Mouse (Mus musculus) liver, embryonic 14.5 days (tissue): ENCODE results near the gene Pxylp1. TPM values are rescaled to one million over a fixed set of nuclear protein-coding genes. Genes with fewer than 3 reads are reported as not detected.

ENCODE experiments used
- ATAC-seq: fragments of 200-750 bp; cut with Nextera tagmentation; 2 replicates; pipeline ENCODE4 v1.8.0; 2017; ENCODE audit warnings: moderate number of reproducible peaks, mild to moderate bottlenecking, moderate library complexity; ENCODE audit not compliant: insufficient read depth
- DNase-seq, 3 experiments: peaks; one replicate each; pipeline ENCODE4 v3.0.0-alpha.2; 2012 to 2013; ENCODE audit warnings: low read depth in 3 of 3, low spot score in 3 of 3
- H3K27ac ChIP-seq: fragments of 300-500 bp; sonication (generic); 2 replicates; pipeline ENCODE4 v1.5.1; 2014; ENCODE audit warnings: moderate library complexity, mild to moderate bottlenecking, control low read depth, inconsistent platforms
- H3K27me3 ChIP-seq: fragments of 300-500 bp; sonication (generic); 2 replicates; pipeline ENCODE4 v1.6.1; 2014; ENCODE audit warnings: mild to moderate bottlenecking, low read length, moderate library complexity; ENCODE audit not compliant: control insufficient read depth, insufficient read depth
- H3K36me3 ChIP-seq: fragments of 300-500 bp; sonication (generic); replicated peaks from 2 replicates; pipeline ENCODE4 v1.6.1; 2014; ENCODE audit warnings: low read depth; ENCODE audit not compliant: control insufficient read depth, insufficient read depth
- H3K4me1 ChIP-seq, 2 experiments: fragments of 200-500 bp in 1 of 2; fragments of 300-500 bp in 1 of 2; sonication (generic) in 1 of 2; replicated peaks; 2 replicates each; pipeline ENCODE4 v1.6.1; 2012 to 2014; ENCODE audit warnings: antibody characterized with exemption in 1 of 2, inconsistent platforms in 1 of 2, low read length in 1 of 2; ENCODE audit not compliant: control insufficient read depth in 2 of 2, insufficient read depth in 2 of 2
- H3K4me2 ChIP-seq: fragments of 300-500 bp; sonication (generic); 2 replicates; pipeline ENCODE4 v1.6.1; 2014; ENCODE audit warnings: low read depth, mild to moderate bottlenecking, control low read depth, moderate library complexity
- H3K4me3 ChIP-seq, 2 experiments: fragments of 200-500 bp in 1 of 2; fragments of 300-500 bp in 1 of 2; sonication (generic) in 1 of 2; 2 replicates each; pipeline ENCODE4 v1.5.1; 2012 to 2014; ENCODE audit warnings: low read depth in 2 of 2, low read length in 2 of 2, mild to moderate bottlenecking in 2 of 2, control low read depth in 1 of 2, inconsistent platforms in 1 of 2, moderate library complexity in 1 of 2; ENCODE audit not compliant: insufficient read depth in 1 of 2
- H3K9ac ChIP-seq: fragments of 300-500 bp; sonication (generic); replicated peaks from 2 replicates; pipeline ENCODE4 v1.6.1; 2014; ENCODE audit warnings: mild to moderate bottlenecking, control low read depth, moderate library complexity
- H3K9me3 ChIP-seq: fragments of 300-500 bp; sonication (generic); 2 replicates; pipeline ENCODE4 v1.6.1; 2016; ENCODE audit warnings: low read length, mixed read lengths; ENCODE audit not compliant: control insufficient read depth
- CTCF ChIP-seq: IDR thresholded peaks from 2 replicates; pipeline ENCODE4 v1.5.1; 2016; ENCODE audit warnings: antibody characterized with exemption, low read depth, control low read depth
- EP300 ChIP-seq: IDR thresholded peaks from 2 replicates; pipeline ENCODE4 v1.6.1; 2016; ENCODE audit warnings: antibody characterized with exemption, low read depth
- WGBS: fragments of 180-500 bp; shearing (Covaris S2); extraction: QIAGEN DNeasy Blood & Tissue Kit; methylation state at CpG from one replicate; pipeline ENCODE4 v1.1.7; 2014; ENCODE audit not compliant: insufficient replicate concordance; 5-methylcytosine and 5-hydroxymethylcytosine counted together
- polyA plus RNA-seq, 2 experiments: library from polyadenylated mRNA; depleted of rRNA in 1 of 2; stranded (reverse) in 1 of 2; unstranded in 1 of 2; fragments of >200 nt; fragmentation: Nextera tagmentation in 1 of 2; extraction: Ambion mirVana in 1 of 2; gene quantifications; 2 replicates each; pipeline versions ENCODE4 v1.2.1 to v1.2.3; 2012 to 2014

The Pxylp1 gene
- polyA plus RNA-seq, 2 experiments: 1.3 to 3.5 TPM

GRCm38 (mm10) chr9:96837781-96838420 is 54.6 kb downstream of the Pxylp1 start:
- WGBS: 54% methylated on average over 20 of the region's 20 CpGs
- Histone ChIP-seq H3K4me1 (no peaks in the 10 kb centered on the region), H3K4me3 (no peak overlapping the region), H3K4me2 (no peak overlapping the region), H3K9me3 (no peaks in the 10 kb centered on the region), H3K36me3 (no peaks in the 10 kb centered on the region), H3K9ac (no peak overlapping the region), H3K27me3 (no peaks in the 10 kb centered on the region), H3K27ac (no peak overlapping the region)
- TF ChIP-seq EP300 (no peak), CTCF (no peak)
- DNase-seq: no peak
- ATAC-seq: no peak

- Histone ChIP-seq H3K27me3 (no peaks in the 10 kb centered on the region), H3K36me3 (no peaks in the 10 kb centered on the region), H3K9ac (no peak overlapping the region), H3K9me3 (no peaks in the 10 kb centered on the region), H3K4me3 (no peak overlapping the region), H3K27ac (no peak overlapping the region), H3K4me1 (no peaks in the 10 kb centered on the region), H3K4me2 (no peak overlapping the region)
- DNase-seq: no peak
- WGBS: 39% methylated on average over 8 of the region's 8 CpGs
- no peak for TF ChIP-seq CTCF
- no peak for TF ChIP-seq EP300
- ATAC-seq: no peak
Measured at GRCm38 (mm10) chr9:96836984-96837383, 55.5 kb downstream of the Pxylp1 start.

- TF ChIP-seq CTCF: no peak
- ATAC-seq: no peak
- Histone ChIP-seq H3K9ac (no peak overlapping the region), H3K4me1 (no peaks in the 10 kb centered on the region), H3K4me2 (no peak overlapping the region), H3K27ac (no peak overlapping the region), H3K27me3 (no peaks in the 10 kb centered on the region), H3K4me3 (no peak overlapping the region), H3K36me3 (no peaks in the 10 kb centered on the region), H3K9me3 (no peaks in the 10 kb centered on the region)
- no peak for DNase-seq
- 56% methylated on average over 6 of the region's 6 CpGs for WGBS
Measured at GRCm38 (mm10) chr9:96835374-96835921, 57.0 kb downstream of the Pxylp1 start.

DNA sequence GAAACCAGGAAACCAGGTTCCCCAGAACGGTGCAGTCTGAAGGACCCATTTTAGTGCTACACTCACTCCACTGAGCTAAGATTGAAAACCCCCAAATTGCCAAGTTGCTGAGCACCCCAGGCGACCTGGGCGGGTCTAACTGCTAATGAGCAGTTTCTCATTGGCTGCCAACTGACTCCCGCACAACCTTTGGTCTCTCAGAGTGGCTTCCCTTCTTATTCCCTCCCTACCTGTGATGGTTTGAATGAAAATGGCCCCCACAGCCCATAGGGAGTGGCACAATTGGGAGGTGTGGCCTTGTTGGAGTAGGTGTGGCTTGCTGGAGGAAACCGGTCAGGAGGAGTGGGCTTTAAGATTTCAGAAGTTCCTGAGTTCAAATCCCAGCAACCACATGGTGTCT is 58.9 kb downstream of the Pxylp1 start:
- Histone ChIP-seq H3K27ac (no peak overlapping the region), H3K4me2 (no peak overlapping the region), H3K27me3 (no peaks in the 10 kb centered on the region), H3K36me3 (no peaks in the 10 kb centered on the region), H3K9ac (no peak overlapping the region), H3K9me3 (no peaks in the 10 kb centered on the region), H3K4me1 (no peaks in the 10 kb centered on the region), H3K4me3 (no peak overlapping the region)
- ATAC-seq (no peak), DNase-seq (no peak)
- 57% methylated on average over 5 of the region's 5 CpGs for WGBS
- TF ChIP-seq CTCF (no peak), EP300 (no peak)

DNA sequence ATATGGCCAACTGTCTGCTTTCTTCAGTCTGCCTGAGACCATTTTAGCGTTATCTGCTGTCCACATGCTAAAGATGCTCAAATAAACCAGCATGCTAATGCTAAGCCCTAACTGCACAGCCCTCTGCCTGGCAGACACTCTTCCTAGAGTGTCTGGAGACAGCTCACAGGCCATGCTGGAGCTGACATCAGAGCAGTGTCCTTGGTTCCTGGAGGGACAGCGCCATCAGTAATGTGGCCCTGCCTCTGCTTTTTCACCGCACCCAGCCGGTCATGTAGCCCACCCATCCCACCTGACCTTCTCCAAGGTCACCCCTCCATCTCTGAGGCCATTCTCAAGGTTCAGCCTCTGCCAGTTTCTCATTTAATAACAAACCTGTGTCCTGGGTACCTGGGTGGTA is 60.0 kb downstream of the Pxylp1 start:
- H3K4me3 ChIP-seq: no peak overlapping the region
- H3K27ac ChIP-seq: no peak overlapping the region
- no peak overlapping the region for H3K9ac ChIP-seq
- ATAC-seq: no peak
- no peak for DNase-seq
- H3K4me2 ChIP-seq: no peak overlapping the region
- 63% methylated on average over 4 of the region's 4 CpGs for WGBS
- no peaks in the 10 kb centered on the region for H3K9me3 ChIP-seq
- TF ChIP-seq EP300: no peak
- no peak for TF ChIP-seq CTCF
- no peaks in the 10 kb centered on the region for H3K27me3 ChIP-seq
- H3K4me1 ChIP-seq: no peaks in the 10 kb centered on the region; a peak in 1 of 4 replicates
- no peaks in the 10 kb centered on the region for H3K36me3 ChIP-seq
